In the genomic region with DNA sequence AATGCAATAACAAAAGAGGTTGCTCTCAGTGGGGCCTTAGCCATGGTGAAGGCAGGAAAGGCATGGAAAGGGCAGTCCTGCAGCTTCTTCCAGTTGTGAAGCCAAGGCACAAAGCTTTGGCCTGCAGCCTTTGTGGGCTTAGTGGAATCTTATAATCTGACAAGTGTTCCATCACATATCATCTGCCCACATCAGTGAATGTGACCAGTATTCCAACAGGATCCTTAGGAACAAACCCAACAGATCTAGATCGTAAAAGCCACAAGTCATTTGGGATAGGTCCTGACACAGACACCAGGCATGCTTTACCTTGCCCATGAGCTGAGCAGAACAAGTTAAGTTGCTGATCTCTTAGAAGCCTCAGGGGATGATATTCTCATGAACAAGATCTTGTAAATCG, we compare ENCODE assay signal across 17 mouse cellular contexts.
A peak's percentile ranks its signal among the peaks of the same experiment; 100 is the strongest.
DNase-seq lines count a peak whose midpoint lies in the region; TF ChIP-seq lines count a peak whose summit lies in the region.
"Had no signal": no experiment of that assay in that cellular context is flagged by ENCODE, and none has a peak within 500 bp of the region (broad histone marks: within the 10 kb centered on the region; RNA-seq: fewer than 3 reads in every experiment).

No protein-coding gene starts in this region.

- no peak for TF ChIP-seq CTCF in heart, adult 2 months (IDR thresholded peaks at IDR 0.05)

- no peaks in the 10 kb centered on the region for H3K36me3 ChIP-seq in heart, adult 2 months (ENCODE audit: control insufficient read depth, insufficient read depth, low read length)
- H3K36me3 ChIP-seq: G1E had no signal

- DNase-seq in fat pad, adult 2 months (ENCODE audit: extremely low read depth, low read depth, low spot score), result peak; percentile 70
- peak; percentile 64 for DNase-seq in gonadal fat pad, adult 2 months (ENCODE audit: low read depth)
- no peak for DNase-seq in heart, adult 2 months
- no peak for DNase-seq in right cerebral cortex, adult 18-20 months
- DNase-seq: adrenal gland, adult 2 months; adrenal gland, adult 8-10 months; adrenal gland, postnatal 10 days; adrenal gland, postnatal 14 days; adrenal gland, postnatal 25 days; adrenal gland, postnatal 36 days; B cell, adult 2 months; cerebellum, adult 11 months; cerebellum, adult 11-12 months; cerebellum, adult 18-20 months had no signal

- no peaks in the 10 kb centered on the region for H3K79me2 ChIP-seq in heart, adult 2 months (replicated peaks; ENCODE audit: control insufficient read depth, insufficient read depth, low read length)

- TF ChIP-seq EP300 in heart, adult 2 months (IDR thresholded peaks at IDR 0.05; ENCODE audit: insufficient read depth, low read depth, low read length), result no peak

- TF ChIP-seq POLR2A in heart, adult 2 months (IDR thresholded peaks at IDR 0.05; ENCODE audit: insufficient read depth, low read depth, low read length), result no peak

- H3K9ac ChIP-seq in heart, adult 2 months (ENCODE audit: low read depth, low read length), result no peak overlapping the region

- WGBS in heart, adult 2 months, result 97% methylated on average over 2 of the region's 2 CpGs

- H3K4me3 ChIP-seq in heart, adult 2 months, result no peak overlapping the region

- H3K27me3 ChIP-seq in heart, adult 2 months (ENCODE audit: control insufficient read depth, insufficient read depth, low read length), result no peaks in the 10 kb centered on the region
- H3K27me3 ChIP-seq: CH12.LX, Patski had no signal

- H3K27ac ChIP-seq in heart, adult 2 months, result no peak overlapping the region

- no peaks in the 10 kb centered on the region for H3K4me1 ChIP-seq in heart, adult 2 months (ENCODE audit: control insufficient read depth, insufficient read depth, low read length)

- intact Hi-C loops in heart, adult 2 months (cut with DNase I), result no loop called here

Comparison
In these comparisons a context has a peak if more than half of its experiments do, and no peak if none do; other contexts are left out.
1. DNase-seq: peak in fat pad, adult 2 months (single experiment) and gonadal fat pad, adult 2 months (single experiment); none in heart, adult 2 months (0 of 2) and right cerebral cortex, adult 18-20 months (single experiment).